ENCODE assay signal across 20 mouse cellular contexts in the genomic region with DNA sequence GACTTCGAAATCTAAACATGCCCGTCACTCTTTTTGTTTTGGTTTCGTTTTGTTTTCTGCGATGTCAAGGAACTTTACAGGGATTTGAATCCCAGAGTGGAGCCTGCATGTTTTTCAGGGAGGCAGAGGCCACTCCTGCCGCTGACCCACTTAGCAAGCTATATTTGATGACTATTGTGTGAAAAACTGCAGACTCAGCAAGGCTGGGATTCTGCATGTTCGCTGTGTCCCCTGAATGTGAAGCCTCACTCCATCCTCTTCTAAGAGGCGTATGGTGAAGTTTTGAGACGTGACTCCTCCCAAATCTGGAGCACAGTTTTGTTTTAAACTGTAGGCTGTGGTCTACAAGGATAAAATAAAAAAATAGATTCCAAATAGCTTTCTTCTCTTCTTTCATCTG. TPM values are rescaled to one million over a fixed set of nuclear protein-coding genes. Genes with fewer than 3 reads are reported as not detected.
DNase-seq lines count a peak whose midpoint lies in the region; ATAC-seq and TF ChIP-seq lines count a peak whose summit lies in the region.
"Had no signal": no experiment of that assay in that cellular context is flagged by ENCODE, and none has a peak within 500 bp of the region (broad histone marks: within the 10 kb centered on the region; RNA-seq: fewer than 3 reads in every experiment).

No protein-coding gene starts in this region.

- WGBS in kidney, embryonic 16.5 days, result 46% methylated on average over 8 of the region's 8 CpGs
- 72% methylated on average over 8 of the region's 8 CpGs for WGBS in olfactory bulb, adult 2 months

- H3K4me1 ChIP-seq in kidney, embryonic 16.5 days (ENCODE audit: insufficient read depth, low read length), result no peaks in the 10 kb centered on the region
- H3K4me1 ChIP-seq in olfactory bulb, adult 2 months (ENCODE audit: control insufficient read depth, insufficient read depth, low read length), result no peaks in the 10 kb centered on the region
- H3K4me1 ChIP-seq: forebrain, embryonic 10.5 days; hindbrain, embryonic 15.5 days; limb, embryonic 13.5 days had no signal

- DNase-seq in frontal cortex, postnatal 10 days (ENCODE audit: low spot score in 2 of 2), result no peak
- no peak for DNase-seq in kidney, adult 11 months
- peak; percentile 40 for DNase-seq in 3134 (ENCODE audit: extremely low read depth, insufficient read length, low spot score)
- DNase-seq in thymus, adult 18-20 months, result no peak
- DNase-seq in embryo, embryonic 11 days, result no peak
- DNase-seq: adrenal gland, postnatal 25 days; cerebellum, adult 9-11 months; gastrocnemius, postnatal 10 days; heart, adult 18-20 months; heart, postnatal 14 days; kidney, adult 18-20 months; right cerebral cortex, postnatal 25 days had no signal

- TF ChIP-seq CTCF in olfactory bulb, adult 2 months (IDR thresholded peaks at IDR 0.05; ENCODE audit: insufficient read depth, low read depth, low read length), result no peak

- H3K36me3 ChIP-seq in kidney, embryonic 16.5 days (ENCODE audit: insufficient read depth, low read length), result no peaks in the 10 kb centered on the region
- H3K36me3 ChIP-seq: forebrain, embryonic 10.5 days; hindbrain, embryonic 15.5 days; limb, embryonic 13.5 days had no signal

- H3K27ac ChIP-seq in kidney, embryonic 16.5 days (ENCODE audit: low read length), result no peak overlapping the region
- no peak overlapping the region for H3K27ac ChIP-seq in olfactory bulb, adult 2 months (ENCODE audit: insufficient read depth, low read depth, low read length)
- H3K27ac ChIP-seq: forebrain, embryonic 10.5 days; hindbrain, embryonic 15.5 days; limb, embryonic 13.5 days had no signal

- peak overlapping the region; percentile 35 for H3K4me3 ChIP-seq in kidney, embryonic 16.5 days (ENCODE audit: low read length)
- peak overlapping the region; percentile 13; the same call in 1 of the 2 replicates for H3K4me3 ChIP-seq in olfactory bulb, adult 2 months (ENCODE audit: insufficient read depth, low read depth, low read length)
- H3K4me3 ChIP-seq: forebrain, embryonic 10.5 days; hindbrain, embryonic 15.5 days; limb, embryonic 13.5 days had no signal

- no peaks in the 10 kb centered on the region for H3K27me3 ChIP-seq in kidney, embryonic 16.5 days (ENCODE audit: insufficient read depth, low read length)
- H3K27me3 ChIP-seq: hindbrain, embryonic 15.5 days; limb, embryonic 13.5 days had no signal

- peak overlapping the region; percentile 43 for H3K4me2 ChIP-seq in kidney, embryonic 16.5 days (replicated peaks; ENCODE audit: low read depth, low read length)
- H3K4me2 ChIP-seq: hindbrain, embryonic 15.5 days; limb, embryonic 13.5 days had no signal

- no peak overlapping the region for H3K9ac ChIP-seq in kidney, embryonic 16.5 days (replicated peaks; ENCODE audit: low read length)
- H3K9ac ChIP-seq: hindbrain, embryonic 15.5 days; limb, embryonic 13.5 days had no signal

- TF ChIP-seq POLR2A in olfactory bulb, adult 2 months (IDR thresholded peaks at IDR 0.05; ENCODE audit: insufficient read depth, low read depth, low read length), result no peak

- no peaks in the 10 kb centered on the region for H3K9me3 ChIP-seq in kidney, embryonic 16.5 days (ENCODE audit: low read length)
- H3K9me3 ChIP-seq: forebrain, embryonic 10.5 days; hindbrain, embryonic 15.5 days; limb, embryonic 13.5 days had no signal

- peak; percentile 67 for ATAC-seq in frontal cortex, adult (ENCODE audit: low TSS enrichment)
- ATAC-seq in kidney, embryonic 16.5 days (ENCODE audit: low FRiP score, low TSS enrichment), result no peak
- ATAC-seq: midbrain, embryonic 16.5 days had no signal

RNA-seq across cellular contexts. Expression of gene Astn2, which starts 10.4 kb away (rescaled TPM):
- polyA plus RNA-seq in kidney, embryonic 16.5 days (2015; fragmentation: Nextera tagmentation; extraction: Ambion mirVana), result 0.09 and 0.11 TPM in 2 replicates
- not detected in 2 replicates for polyA plus RNA-seq in olfactory bulb, adult 2 months (2012; ENCODE audit: insufficient read depth, insufficient read length, low replicate concordance, missing spikeins)
- polyA plus RNA-seq: liver, embryonic 16.5 days had no signal
